Mouse (Mus musculus) monocyte, adult 2 months (primary cell): ENCODE results near the gene Ank2.

Experiments used
- DNase-seq, 2 experiments: peaks; one replicate each; pipeline ENCODE4 v3.0.0; 2022; ENCODE audit warnings: low spot score in 2 of 2, low read depth in 1 of 2

Gene Ank2

DNA sequence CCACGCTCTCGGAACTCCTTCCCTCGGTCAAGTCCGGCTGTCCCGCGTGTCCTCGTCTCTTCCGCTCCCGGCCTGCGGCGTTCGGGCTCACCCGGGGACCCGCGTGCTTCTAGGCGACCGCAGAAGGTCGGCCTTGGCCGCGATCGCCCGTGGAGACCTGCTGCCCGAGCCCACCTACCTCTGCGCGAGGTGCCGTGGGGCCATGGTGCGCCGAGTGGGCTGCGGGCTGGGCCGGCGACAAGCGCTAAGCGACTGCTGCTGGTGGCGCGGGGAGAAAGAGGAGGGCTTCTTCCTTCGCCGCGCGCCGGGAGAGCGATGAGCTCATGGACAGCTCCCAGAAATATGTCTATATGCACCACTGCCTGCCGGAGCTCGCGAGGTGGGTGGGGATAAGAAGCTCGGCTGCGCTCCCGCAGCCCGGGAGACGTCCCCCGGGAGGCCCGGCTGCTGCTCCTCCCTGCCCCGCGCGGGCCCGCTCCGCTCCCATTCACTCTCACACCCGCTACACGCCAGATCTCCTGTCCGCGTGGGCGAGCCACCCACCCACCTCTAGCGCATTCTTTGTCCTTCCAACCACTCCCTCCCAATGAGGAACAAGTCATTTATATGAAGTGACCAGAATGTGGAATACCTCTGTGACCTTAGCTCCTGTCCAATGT, at the start of gene Ank2:
Gene Ank2 (minus strand): TSS at position 609 of the 659 bp plus-strand sequence.
- DNase-seq, result no peak

GRCm38 (mm10) chr3:127547882-127548281, 48.7 kb upstream of the Ank2 start:
- no peak for DNase-seq

DNA sequence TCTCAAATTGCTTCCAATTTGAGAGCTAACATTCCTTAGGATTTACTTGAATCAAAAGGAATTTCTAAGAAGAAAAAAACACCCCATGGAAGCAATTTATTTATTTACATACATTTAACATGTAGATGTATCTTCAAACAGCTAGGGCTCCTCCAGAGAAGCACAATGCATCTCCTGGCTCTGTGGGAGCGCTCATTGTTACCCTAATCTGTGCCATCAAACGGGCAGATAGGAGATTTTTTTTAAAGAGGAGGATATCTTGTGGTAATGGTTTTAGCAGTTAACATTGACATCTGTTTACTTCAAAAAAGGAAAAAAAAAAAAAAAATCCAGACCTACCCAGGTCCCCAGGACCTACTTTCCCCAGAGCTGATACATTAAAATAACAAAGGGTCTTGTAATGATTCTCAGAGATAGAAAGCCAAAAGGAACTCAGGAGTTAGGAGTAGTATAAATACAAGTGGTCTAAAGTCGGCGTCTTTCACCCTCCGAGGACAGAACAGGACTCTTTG, 45.5 kb upstream of the Ank2 start:
- no peak for DNase-seq

DNA sequence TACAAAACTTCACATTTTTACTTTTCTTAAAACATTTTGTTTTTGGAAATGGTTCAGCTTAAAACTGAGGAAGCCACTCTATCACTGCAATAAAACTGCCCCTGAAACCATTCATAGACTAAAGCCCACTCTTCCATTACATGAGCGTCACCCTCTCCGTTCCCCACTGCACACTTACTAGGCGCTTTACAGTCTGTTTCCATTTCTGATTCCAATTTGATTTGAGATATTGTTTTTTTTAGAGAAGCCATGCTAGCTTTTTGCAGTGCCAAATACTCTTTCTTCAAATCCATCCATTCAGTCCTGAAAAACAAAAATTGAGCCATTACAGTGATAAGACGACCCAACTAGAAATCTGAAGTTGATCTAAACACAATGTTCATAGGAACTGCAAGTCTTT, 44.8 kb upstream of the Ank2 start:
- no peak for DNase-seq

DNA sequence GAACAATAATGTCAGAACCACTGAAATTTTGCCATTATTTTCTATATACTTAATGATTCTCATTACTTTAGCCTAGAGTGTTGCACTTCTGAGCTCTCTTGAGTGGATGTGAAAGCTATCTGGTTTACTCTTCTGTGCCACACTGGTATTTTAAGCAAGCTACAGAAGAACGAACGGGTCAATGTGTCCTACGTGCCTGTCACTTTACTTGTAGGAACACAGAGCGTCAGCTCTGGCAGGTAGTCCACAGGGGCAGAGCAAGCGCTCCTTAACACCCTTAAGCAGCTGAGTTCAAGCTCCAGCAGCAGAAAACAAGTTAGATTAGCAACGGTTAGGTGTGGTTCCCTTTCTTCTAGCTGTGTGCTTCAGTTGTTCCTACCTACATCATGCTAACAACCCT, 40.0 kb upstream of the Ank2 start:
- DNase-seq, result no peak

DNA sequence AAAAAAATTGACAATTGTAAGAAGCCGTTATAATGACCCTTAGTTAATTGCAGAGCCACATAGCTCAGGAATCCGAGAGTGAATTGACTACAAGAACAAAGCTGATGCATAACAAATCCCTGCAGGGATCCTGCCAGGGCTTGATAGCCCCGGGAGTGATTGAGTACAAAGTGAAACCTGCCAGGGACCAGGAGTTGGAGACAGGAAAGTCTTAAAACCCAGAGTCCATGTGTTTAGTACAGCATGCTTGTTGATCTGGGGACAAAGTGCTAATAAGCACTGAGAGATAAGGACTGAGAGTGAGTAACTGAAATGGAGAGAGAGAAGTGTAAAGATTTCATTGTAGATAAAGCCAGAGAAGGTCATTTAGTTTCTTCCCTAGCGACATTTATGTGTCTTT, 31.1 kb upstream of the Ank2 start:
- DNase-seq, result no peak

DNA sequence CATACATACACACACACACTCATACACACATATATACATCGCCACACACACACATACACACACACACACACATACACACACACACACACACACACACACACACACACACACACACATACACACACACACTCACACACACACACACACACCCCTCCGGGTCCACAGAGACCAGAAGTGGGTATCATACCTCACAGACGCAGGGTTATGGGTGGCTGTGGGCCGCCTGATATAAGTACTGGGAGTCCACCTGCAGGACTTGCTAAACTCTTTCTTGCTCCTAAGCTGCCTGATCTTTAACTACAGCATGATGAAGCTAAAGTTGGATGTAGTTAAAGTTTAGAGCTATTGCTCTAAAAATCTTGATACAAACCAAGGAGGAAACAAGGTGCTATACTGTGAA, 30.7 kb upstream of the Ank2 start:
- no peak for DNase-seq

DNA sequence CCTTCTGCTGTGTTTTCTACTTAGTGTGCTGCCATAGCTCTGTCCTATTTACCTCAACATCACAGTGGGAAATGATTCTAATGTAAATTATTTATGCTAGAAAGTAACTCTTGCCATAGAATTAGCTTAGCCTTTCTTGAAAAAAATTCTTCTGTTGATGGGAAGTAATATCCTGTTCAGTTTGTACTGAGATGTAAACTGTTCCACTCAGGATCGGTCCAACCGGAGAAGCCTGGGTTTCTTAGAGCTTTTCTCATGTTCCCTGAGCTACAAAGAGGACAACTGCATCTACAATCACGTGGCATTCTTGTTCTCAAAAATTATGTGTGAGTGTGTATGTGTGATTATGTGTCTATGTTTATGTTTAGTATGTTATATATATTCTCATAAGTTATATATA, 30.1 kb upstream of the Ank2 start:
- DNase-seq, result no peak

- DNase-seq, result no peak
Observed at GRCm38 (mm10) chr3:127527465-127528034, 28.4 kb upstream of the Ank2 start.

DNA sequence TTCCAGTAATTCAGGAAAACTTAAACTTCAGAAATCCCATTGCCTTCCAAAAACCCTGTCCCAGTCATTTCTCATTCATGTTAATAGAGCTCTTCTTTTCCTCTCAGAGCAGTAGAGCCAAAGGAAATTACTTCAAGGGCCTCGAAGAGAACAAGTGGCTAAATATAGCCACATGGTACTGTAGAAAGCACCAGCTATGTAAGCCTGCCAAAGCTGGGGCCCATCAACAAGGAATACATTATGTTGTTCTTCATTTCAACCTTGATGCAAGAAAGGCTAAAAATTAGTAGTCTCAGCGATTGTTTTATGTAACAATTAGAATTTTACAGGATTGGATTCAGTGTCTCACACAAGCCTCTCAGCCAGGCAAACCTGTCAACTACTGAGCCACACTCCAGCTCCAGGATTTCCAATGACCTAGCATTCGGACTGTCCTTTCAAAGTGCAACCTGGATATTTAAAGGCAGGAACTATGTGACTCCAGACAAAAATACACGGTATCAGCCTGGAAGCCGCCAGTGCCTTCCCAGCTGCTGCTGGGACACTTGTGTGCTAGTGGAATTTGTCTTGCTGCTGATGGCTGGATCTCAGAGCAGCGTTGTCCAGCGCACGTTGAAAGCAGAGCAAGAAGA, 26.2 kb upstream of the Ank2 start:
- no peak for DNase-seq

DNA sequence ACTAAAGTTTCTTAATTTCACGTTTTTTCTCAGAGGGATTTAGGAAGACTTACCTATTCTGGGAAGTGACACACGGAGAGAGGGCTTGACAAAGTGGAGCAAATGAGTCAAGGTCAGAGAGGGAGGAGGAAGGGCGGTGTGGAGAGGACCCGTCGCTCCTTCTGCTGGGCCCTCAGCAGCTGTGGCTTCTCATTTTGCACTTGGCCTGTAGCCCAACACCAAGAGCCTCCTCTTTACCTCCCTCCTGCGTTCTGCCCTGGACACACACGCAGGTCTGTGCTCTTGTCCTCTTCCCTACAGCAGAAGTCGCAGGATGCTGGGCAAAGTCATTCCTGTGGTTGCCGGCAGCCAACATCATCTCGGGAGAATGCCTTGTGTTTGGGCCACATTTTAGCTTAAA, 22.0 kb upstream of the Ank2 start:
- no peak for DNase-seq

DNA sequence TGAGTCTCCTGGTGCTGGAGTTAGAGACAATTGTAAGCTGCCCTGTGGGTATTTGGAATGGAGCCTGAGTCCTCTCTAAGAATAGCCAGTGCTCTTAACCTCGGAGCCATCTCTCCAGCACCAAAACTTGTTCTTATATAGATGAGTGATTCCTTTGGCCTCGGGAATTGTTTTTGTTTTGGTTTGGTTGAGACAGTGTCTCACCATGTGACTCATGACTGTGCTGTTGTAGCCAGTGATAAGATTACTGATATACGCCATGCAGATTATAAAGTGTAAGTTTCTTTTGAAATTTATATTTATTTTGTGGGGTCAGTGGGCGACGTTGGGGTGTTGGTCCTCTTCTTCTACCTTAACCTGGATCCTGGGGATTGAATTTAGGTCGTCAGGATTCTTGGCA, 21.1 kb upstream of the Ank2 start:
- no peak for DNase-seq

DNA sequence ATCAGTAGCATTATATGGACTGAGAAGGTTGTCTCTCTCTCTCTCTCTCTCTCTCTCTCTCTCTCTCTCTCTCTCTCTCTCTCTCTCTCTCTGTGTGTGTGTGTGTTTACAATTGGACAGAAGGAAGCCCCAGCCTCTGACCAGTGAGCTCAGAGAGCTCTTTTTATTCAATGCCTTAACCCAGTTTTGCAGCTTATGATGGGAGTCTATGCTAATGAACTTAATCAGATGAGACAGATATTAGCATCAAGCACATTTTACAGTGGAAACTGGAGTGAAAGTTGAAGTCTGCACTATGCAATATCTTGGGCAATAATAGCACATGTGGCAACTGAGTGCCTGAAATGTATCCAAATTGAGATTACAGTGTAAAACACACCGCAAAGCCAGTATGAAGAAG, 16.1 kb upstream of the Ank2 start:
- DNase-seq, result no peak

DNA sequence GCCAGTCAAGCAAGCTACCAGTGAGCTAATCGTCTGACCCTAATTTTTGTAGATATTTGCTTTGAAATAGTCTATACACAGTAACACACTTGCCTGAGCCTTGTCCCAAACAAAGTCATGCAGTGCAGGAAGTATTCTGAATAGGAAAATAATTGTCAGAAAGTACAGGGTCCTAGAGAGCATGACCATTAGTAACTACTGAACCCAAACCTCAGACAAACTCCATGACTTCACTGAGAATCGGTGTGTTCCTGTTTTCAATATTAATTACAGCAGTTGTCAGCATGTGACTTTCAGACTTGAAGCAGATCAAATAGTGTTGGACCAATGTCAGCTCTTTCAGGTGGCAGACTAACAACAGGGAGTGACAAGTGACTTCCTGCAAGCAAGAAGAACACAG, 14.5 kb upstream of the Ank2 start:
- no peak for DNase-seq

DNA sequence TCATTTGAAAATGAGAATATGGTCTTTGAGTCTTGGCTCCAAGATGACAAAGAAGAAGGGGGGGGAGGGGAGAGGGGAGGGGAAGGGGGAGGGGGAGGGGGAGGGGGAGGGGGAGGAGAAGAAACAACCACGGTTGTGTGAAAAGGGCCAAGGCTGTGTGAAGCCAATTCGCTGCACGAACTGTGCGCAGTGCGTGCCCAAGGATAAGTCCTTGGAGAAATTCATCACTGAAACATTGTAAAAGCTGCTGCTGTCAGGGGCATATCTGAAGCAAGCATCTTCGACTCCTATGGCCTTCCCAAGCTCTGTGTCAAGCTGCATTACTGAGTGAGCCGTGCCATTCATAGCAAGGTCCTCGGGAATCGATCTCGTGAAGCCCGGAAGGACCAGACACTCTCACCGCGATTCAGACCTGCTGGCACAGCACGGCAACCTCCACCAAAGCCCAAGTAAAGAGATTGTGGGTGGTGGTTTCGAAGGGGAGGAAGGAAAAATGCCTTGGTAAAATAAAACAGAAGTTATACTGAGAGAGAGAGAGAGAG, 13.7 kb upstream of the Ank2 start:
- no peak for DNase-seq

- DNase-seq, result no peak
Observed at GRCm38 (mm10) chr3:127511786-127512746, 12.9 kb upstream of the Ank2 start.

DNA sequence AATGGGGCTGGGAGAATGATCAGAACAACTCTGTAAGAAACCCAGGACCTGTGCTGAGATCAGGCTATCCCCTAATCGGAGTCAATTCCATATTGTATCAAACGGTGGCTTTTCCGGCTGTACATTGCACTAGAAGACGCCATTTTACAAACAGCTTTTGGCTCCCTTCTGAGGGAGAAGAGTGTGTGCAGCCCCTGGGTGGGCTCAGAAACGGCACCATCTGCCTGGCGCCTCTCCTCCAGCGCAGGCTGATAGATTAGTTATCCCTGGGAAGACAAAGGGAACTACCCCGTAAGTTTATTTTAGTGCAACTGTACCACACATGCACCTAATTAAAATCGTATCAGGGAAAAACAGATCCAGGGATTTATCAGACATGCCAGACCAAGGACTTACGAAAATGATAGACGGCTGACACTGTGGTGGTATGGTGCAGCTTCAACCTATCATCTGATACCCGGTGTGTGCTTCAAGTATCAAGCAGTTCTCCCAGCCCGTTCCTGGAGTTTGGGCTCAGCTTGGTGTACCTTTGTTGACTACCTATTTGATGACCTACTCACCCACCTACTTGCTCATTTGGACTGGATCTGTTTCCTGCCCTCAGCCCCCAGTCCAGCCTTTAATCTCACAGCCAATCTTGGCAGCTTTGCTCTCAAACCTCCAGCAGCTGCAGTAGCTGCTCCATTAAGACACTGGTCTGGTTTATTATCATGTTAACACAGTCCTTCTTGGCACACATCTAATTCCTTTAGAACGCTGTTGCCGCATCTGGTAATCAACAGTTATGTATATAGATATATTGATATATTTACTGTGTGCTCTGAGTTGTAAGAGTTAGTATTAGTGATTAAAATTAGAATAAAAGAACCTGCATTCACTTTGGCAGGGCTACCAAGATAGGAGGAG, 9.0 kb upstream of the Ank2 start:
- DNase-seq, result no peak

GRCm38 (mm10) chr3:127498197-127498741, 881 bp downstream of the Ank2 start:
- no peak for DNase-seq

- no peak for DNase-seq
Observed at GRCm38 (mm10) chr3:127492663-127493062, 6.5 kb downstream of the Ank2 start.

DNA sequence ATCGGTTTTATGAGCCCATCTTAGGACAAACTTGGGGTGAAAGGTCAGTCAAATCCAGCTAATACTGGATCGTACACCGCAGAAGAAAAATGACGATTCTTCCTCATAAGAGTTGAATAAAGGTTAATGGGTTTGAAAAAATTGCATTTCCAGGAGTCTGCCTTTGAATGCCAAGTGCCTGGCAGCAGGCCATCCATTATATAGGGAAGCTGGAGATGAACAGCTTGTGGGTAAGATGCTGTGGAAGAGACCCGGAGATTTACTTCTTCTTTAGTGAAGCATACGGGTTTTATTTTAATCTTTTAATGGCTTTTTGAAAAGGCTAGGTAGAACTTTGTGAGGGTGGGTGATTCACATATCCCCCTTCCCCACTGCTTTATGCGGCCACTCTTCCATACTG, 11.8 kb downstream of the Ank2 start:
- DNase-seq, result no peak
